Mouse (Mus musculus) embryonic stem cell, embryonic (primary cell): Measurements from ENCODE around the gene Atg4a.

Experiments
- CTCF ChIA-PET, 4 experiments: fragments of 300-600 bp in 2 of 4; fragments of 350-600 bp in 2 of 4; sonication (Branson Sonifier 250); formaldehyde crosslinking; loops; one replicate each; lab custom pipeline; 2022; ENCODE audit warnings: inconsistent platforms in 2 of 4; lab: Charles Lee
- POLR2A ChIA-PET, 4 experiments: fragments of 300-600 bp in 2 of 4; fragments of 350-600 bp in 2 of 4; sonication (Branson Sonifier 250); formaldehyde crosslinking; loops; one replicate each; lab custom pipeline; 2022; ENCODE audit warnings: antibody characterized with exemption in 4 of 4, inconsistent platforms in 1 of 4; lab: Charles Lee

Gene Atg4a

GRCm38 (mm10) chrX:140956272-140956940 lies at the start of gene Atg4a, which contains the start of gene Psmd10:
Atg4a (plus strand) TSS chrX:140956907.
Psmd10 (minus strand) TSS chrX:140956728.
- POLR2A ChIA-PET = interaction anchor here in 2 of 4 experiments (0.6 to 1.3 kb wide), 3 partner anchors 9 to 1601 kb away, joined by 3 to 4 read pairs (median 3); no protein-coding TSS in a partner anchor
- CTCF ChIA-PET = interaction anchor here in 2 of 4 experiments (0.9 to 1.0 kb wide), 2 partner anchors 200 kb away, joined by 3 read pairs; no protein-coding TSS in a partner anchor

- ChIA-PET CTCF (no interaction called here), POLR2A (no interaction called here)
Measured at GRCm38 (mm10) chrX:140907360-140907759, 49.3 kb upstream of the Atg4a start, which contains the start of gene Vsig1. Vsig1 (plus strand) TSS chrX:140907608.

- CTCF ChIA-PET = no interaction called here
- POLR2A ChIA-PET = no interaction called here
Measured at GRCm38 (mm10) chrX:140921321-140921720, 35.4 kb upstream of the Atg4a start.

GRCm38 (mm10) chrX:140932066-140932465 lies 24.6 kb upstream of the Atg4a start:
- CTCF ChIA-PET = no interaction called here
- POLR2A ChIA-PET = no interaction called here

GRCm38 (mm10) chrX:140933263-140933662 lies 23.4 kb upstream of the Atg4a start:
- POLR2A ChIA-PET = no interaction called here
- CTCF ChIA-PET = interaction anchor here in 1 of 4 experiments (0.6 kb wide), 1 partner anchor 27 kb away, joined by 4 read pairs; no protein-coding TSS in a partner anchor

GRCm38 (mm10) chrX:140936271-140936670 lies 20.4 kb upstream of the Atg4a start:
- ChIA-PET CTCF (interaction anchor here in 1 of 4 experiments (0.6 kb wide), 1 partner anchor 457 kb away, joined by 3 read pairs; no protein-coding TSS in a partner anchor), POLR2A (interaction anchor here in 2 of 4 experiments (0.6 to 1.9 kb wide), 2 partner anchors 20 to 618 kb away, joined by 3 to 4 read pairs; partner anchors contain the start of genes Atg4a (in 1 of the 2) and Psmd10 (in 1 of the 2))

GRCm38 (mm10) chrX:140953618-140954017 lies 3.1 kb upstream of the Atg4a start:
- CTCF ChIA-PET = interaction anchor here in 1 of 4 experiments (0.6 kb wide), 1 partner anchor 1582 kb away, joined by 4 read pairs; no protein-coding TSS in a partner anchor
- POLR2A ChIA-PET = no interaction called here

GRCm38 (mm10) chrX:140956959-140957358 lies 252 bp downstream of the Atg4a start:
- ChIA-PET CTCF (interaction anchor here in 2 of 4 experiments (0.9 to 1.0 kb wide), 2 partner anchors 200 kb away, joined by 3 read pairs; no protein-coding TSS in a partner anchor), POLR2A (interaction anchor here in 2 of 4 experiments (0.6 to 1.3 kb wide), 3 partner anchors 9 to 1601 kb away, joined by 3 to 4 read pairs (median 3); no protein-coding TSS in a partner anchor)

- POLR2A ChIA-PET = no interaction called here
- CTCF ChIA-PET = no interaction called here
Measured at GRCm38 (mm10) chrX:140978943-140979342, 22.2 kb downstream of the Atg4a start.

- ChIA-PET CTCF (interaction anchor here in 1 of 4 experiments (0.6 kb wide), 1 partner anchor 1353 kb away, joined by 3 read pairs; no protein-coding TSS in a partner anchor), POLR2A (no interaction called here)
Measured at GRCm38 (mm10) chrX:140979546-140979945, 22.8 kb downstream of the Atg4a start.

GRCm38 (mm10) chrX:140980163-140980562 lies 23.5 kb downstream of the Atg4a start:
- CTCF ChIA-PET = interaction anchor here in 1 of 4 experiments (0.6 kb wide), 1 partner anchor 1353 kb away, joined by 3 read pairs; no protein-coding TSS in a partner anchor
- POLR2A ChIA-PET = no interaction called here

GRCm38 (mm10) chrX:140983206-140983960 lies 26.7 kb downstream of the Atg4a start:
- CTCF ChIA-PET = no interaction called here
- POLR2A ChIA-PET = interaction anchor here in 1 of 4 experiments (0.6 kb wide), 1 partner anchor 36 kb away, joined by 3 read pairs; no protein-coding TSS in a partner anchor

- ChIA-PET CTCF (no interaction called here), POLR2A (no interaction called here)
Measured at GRCm38 (mm10) chrX:140984795-140985194, 28.1 kb downstream of the Atg4a start.

- CTCF ChIA-PET = no interaction called here
- POLR2A ChIA-PET = no interaction called here
Measured at GRCm38 (mm10) chrX:140985256-140985655, 28.5 kb downstream of the Atg4a start.

GRCm38 (mm10) chrX:140996909-140997516 lies 40.3 kb downstream of the Atg4a start:
- ChIA-PET CTCF (no interaction called here), POLR2A (no interaction called here)

- ChIA-PET POLR2A (no interaction called here), CTCF (no interaction called here)
Measured at GRCm38 (mm10) chrX:140997912-140998545, 41.3 kb downstream of the Atg4a start.

- ChIA-PET POLR2A (no interaction called here), CTCF (no interaction called here)
Measured at GRCm38 (mm10) chrX:140998885-140999284, 42.2 kb downstream of the Atg4a start.

GRCm38 (mm10) chrX:141149705-141150104 lies 193.0 kb downstream of the Atg4a start:
- POLR2A ChIA-PET = no interaction called here
- CTCF ChIA-PET = no interaction called here

GRCm38 (mm10) chrX:141150290-141150689 lies 193.6 kb downstream of the Atg4a start:
- ChIA-PET CTCF (no interaction called here), POLR2A (no interaction called here)
